Mouse (Mus musculus): Measurements from ENCODE around the gene Ehd2. TPM values are rescaled to one million over a fixed set of nuclear protein-coding genes. Genes with fewer than 3 reads are reported as not detected.

Ehd2 gene
- polyA plus RNA-seq (2015; fragmentation: Nextera tagmentation; extraction: Ambion mirVana): 10.6 and 11.5 TPM in 2 replicates

DNA sequence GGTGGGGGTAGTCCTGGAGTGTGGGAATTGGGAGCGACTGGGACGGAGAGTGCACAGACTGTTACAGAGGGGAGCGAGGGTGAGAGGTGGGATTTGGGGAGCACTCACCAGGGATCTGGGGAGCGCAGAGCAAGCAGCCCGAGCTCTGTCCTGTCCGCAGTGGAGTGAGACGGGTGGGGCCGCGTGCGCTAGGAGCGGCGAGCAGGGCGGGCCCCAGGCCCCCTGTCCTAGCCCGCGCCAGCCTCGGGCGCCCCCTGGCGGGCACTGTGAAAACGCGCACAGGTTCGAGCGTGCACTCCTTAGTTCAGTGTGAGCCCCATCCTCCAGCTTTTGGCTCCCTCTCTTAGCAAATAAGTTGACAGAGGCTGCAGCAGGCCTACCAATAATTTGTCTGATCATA is at the start of gene Ehd2:
Ehd2 (minus strand) TSS at position 256 of the 400 bp plus-strand sequence.

DNA sequence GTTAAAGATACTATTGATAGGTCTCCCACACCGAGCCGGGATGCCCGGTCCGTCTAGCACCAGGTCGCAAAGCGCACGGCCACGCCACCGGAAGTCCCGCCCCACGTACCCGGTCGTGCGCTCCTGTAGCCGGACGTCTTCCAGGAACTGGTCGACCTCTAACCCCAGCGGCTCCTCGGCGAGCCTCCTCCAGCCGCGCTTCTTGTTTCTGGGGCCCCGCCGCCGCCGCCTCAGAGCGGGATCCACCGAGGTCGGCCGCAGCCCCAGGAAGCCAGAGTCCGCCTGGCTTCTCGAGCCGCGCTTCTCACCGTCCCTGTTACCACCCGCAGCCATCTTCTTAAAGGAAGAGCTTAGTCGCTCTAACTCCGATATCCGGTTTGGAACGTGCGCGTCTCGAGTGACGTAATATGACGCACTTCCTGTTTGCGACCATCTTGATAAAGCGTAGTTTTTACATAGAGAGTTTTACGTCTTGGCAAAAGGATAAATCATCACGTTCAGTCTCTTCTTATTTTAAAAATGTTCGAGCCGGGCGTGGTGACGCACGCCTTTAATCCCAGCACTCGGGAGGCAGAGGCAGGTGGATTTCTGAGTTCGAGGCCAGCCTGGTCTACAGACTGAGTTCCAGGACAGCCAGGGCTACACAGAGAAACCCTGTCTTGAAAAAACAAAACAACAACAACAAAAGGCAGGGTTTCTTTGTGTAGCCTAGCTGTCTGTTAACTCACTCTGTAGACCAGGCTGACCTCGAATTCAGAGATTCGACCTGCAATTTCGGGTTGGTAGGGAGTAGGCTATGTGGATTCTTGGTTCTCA is 21.4 kb downstream of the Ehd2 start, which contains the start of gene Nop53:
Nop53 (minus strand) TSS at position 354 of the 816 bp plus-strand sequence.

DNA sequence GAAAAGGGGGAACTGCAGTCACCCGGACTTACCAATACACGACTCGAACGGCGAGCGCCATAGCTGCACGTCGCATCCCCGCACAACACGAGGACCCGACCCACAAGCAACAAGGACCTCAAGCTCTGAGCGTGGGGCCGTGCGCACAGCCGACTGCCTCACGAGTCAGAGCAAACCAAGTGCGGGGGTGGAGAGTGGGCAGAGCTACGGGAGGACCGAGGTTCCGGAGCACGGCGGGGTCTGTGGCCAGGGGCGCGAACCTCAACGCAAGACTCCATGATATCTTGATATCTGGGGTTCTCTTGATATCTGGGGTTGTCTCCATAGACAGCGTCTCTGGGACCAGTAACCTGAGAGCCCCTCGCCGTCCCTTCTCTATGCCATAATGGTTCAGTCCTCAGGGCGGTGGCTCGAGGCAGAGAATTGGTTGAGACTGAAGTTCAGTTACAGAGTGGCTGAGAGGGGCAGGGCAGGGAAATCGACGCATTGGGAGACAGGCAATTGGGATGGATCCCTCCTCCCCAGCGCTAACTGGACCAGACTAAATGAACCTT is 45.1 kb downstream of the Ehd2 start, which contains the start of gene Selenow:
Selenow (minus strand) TSS at position 183 of the 554 bp plus-strand sequence.

Other genes starting within 250 kb of the Ehd2 start
- not detected in 2 replicates for gene Obox5, start 217.4 kb downstream of the Ehd2 start, polyA plus RNA-seq (2015; fragmentation: Nextera tagmentation; extraction: Ambion mirVana)
- gene Obox6, start 127.9 kb downstream of the Ehd2 start, polyA plus RNA-seq (2015; fragmentation: Nextera tagmentation; extraction: Ambion mirVana): not detected in 2 replicates
- gene Crx, start 87.6 kb downstream of the Ehd2 start, polyA plus RNA-seq (2015; fragmentation: Nextera tagmentation; extraction: Ambion mirVana): not detected in 2 replicates
- not detected in 2 replicates for gene Crxos, start 85.0 kb downstream of the Ehd2 start, polyA plus RNA-seq (2015; fragmentation: Nextera tagmentation; extraction: Ambion mirVana)
- 473 and 484 TPM in 2 replicates for gene Selenow, start 45.2 kb downstream of the Ehd2 start, polyA plus RNA-seq (2015; fragmentation: Nextera tagmentation; extraction: Ambion mirVana)
- 162 TPM in 2 replicates for gene Nop53, start 21.5 kb downstream of the Ehd2 start, polyA plus RNA-seq (2015; fragmentation: Nextera tagmentation; extraction: Ambion mirVana)
- gene Bicra, start 80.4 kb upstream of the Ehd2 start, polyA plus RNA-seq (2015; fragmentation: Nextera tagmentation; extraction: Ambion mirVana): 2.6 and 3.5 TPM in 2 replicates
- not detected in 2 replicates for gene Zfp541, start 94.2 kb upstream of the Ehd2 start, polyA plus RNA-seq (2015; fragmentation: Nextera tagmentation; extraction: Ambion mirVana)
- 158 and 168 TPM in 2 replicates for gene Napa, start 130.9 kb upstream of the Ehd2 start, polyA plus RNA-seq (2015; fragmentation: Nextera tagmentation; extraction: Ambion mirVana)
- 10.9 and 12.9 TPM in 2 replicates for gene Kptn, start 152.3 kb upstream of the Ehd2 start, polyA plus RNA-seq (2015; fragmentation: Nextera tagmentation; extraction: Ambion mirVana)
- gene Slc8a2, start 162.3 kb upstream of the Ehd2 start, polyA plus RNA-seq (2015; fragmentation: Nextera tagmentation; extraction: Ambion mirVana): not detected in 2 replicates
- gene Meis3, start 207.5 kb upstream of the Ehd2 start, polyA plus RNA-seq (2015; fragmentation: Nextera tagmentation; extraction: Ambion mirVana): 3.5 and 6.5 TPM in 2 replicates